Mouse (Mus musculus): ENCODE results near the gene Actl6b.

DNA sequence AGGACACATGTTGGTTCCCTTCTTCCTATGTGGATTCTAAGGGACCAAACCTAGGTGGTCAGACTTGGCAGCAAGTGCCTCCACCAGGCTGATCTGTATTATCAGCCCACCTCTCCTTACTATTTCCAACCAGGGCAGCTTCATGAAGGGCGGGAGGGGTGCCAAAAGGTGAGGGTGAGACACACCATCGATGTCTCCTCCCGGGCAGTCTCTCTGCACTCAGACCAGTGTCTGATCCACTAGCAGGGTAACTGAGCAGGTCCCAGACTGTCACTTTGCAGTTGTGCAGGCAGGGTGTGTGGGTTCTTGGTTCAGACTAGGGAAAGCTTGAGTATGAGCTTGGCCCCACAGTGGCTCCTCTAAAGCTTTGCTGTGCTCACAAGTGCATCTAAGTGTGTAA, 38.5 kb upstream of the Actl6b start:
- no peak for TF ChIP-seq POLR2A (IDR thresholded peaks at IDR 0.05; ENCODE audit: control insufficient read depth, extremely low read depth, insufficient read depth, low read length, poor library complexity)
- TF ChIP-seq CTCF (IDR thresholded peaks at IDR 0.05; ENCODE audit: borderline replicate concordance, control insufficient read depth, extremely low read depth, insufficient read depth, low read length, poor library complexity), result no peak
